Mouse (Mus musculus) heart, adult 2 months (tissue): Measurements from ENCODE around the gene Acsf2.

Experiments
- CTCF ChIP-seq: fragments of 200-600 bp; IDR thresholded peaks from 2 replicates; pipeline ENCODE4 v1.8.1; 2022; ENCODE audit warnings: antibody characterized with exemption, mild to moderate bottlenecking, moderate library complexity
- EP300 ChIP-seq: fragments of 200-500 bp; IDR thresholded peaks from 2 replicates; pipeline ENCODE4 v1.6.1; 2011; ENCODE audit warnings: low read depth, low read length, control low read depth; ENCODE audit not compliant: insufficient read depth

DNA sequence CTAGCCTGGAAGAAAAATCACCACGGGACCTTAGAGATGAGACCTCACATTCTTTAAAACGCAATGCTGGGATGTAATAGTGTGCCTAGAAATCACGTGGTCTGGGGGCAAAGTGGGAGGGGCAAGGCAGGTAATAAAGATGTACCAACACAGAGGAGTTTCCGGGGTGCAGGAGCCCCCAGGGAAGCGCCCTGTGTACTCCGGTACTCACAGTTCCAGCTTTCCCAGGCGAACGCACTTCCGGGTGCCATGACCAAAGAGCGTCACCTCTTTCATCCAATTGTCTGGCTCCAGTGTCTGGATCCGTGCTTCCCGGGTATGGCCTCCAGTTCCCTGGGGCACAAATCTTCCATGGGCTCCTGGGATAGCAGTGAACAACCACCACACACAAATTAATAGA, 58.3 kb downstream of the Acsf2 start:
- TF ChIP-seq EP300 (no peak), CTCF (no peak)
